Mouse (Mus musculus) cerebellum, postnatal 10 days (tissue): Measurements from ENCODE around the gene Apobr.
A peak's percentile ranks its signal among the peaks of the same experiment; 100 is the strongest.

ENCODE experiments used
- DNase-seq, 2 experiments: peaks; one replicate each; pipeline ENCODE4 v3.0.0; 2021; ENCODE audit warnings: mixed read lengths in 2 of 2

Apobr gene

DNA sequence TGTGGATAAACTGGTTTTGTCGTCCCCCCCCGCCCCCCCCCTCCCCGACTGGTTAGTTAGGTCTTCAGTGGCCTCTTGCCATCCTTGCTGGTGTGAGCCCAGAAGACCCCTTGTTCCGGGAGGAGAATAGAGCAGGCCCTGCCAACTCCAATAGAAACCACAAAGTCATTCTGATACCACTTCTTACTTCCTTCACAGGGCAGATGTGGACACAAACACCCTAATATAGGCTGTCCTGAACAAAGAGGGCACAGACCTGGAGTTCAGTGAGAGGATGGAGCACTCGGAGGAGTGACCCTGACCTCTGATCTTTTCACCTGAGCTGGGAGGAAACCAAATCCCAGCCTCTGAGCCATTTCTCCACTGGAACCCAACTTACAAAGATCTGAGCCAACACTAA, 17.2 kb downstream of the Apobr start:
- no peak for DNase-seq

DNA sequence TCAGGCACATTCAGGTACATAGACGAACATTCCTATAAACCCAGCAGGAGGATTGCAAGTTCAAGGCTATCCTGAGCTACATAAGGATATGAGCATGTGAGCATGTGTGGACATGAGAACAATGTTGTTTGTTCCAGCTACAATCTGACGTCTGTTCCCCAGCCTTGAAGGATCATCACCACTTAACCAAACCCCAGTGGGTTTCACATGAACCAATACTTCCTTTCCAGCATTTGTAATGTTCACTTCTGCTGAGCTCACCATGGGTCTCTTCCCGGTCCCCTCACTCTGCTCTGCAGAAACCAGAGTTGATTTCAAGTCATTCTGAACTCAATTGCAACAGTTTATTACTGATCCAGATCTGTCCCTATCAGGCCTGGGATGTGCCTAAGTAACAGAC, 17.9 kb downstream of the Apobr start:
- no peak for DNase-seq

DNA sequence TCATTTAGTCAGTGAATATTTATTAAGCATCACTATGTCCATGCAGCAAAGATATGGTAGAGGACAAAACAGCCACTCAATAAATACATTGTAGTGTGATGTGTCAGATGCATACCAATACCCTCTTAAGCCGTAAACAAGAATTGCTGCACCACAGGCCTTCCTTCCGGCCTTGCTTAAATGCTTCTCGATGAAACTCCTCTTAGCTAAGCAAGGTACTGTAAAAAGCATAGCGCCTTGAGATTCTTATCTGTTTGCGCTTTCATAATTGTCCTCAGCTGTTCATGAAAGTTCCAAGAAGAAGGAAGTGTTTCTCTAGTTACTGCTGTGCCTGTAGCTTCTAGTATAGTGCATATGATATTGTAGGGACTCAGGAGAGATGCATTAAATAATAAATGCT, 21.9 kb downstream of the Apobr start:
- DNase-seq, result no peak

DNA sequence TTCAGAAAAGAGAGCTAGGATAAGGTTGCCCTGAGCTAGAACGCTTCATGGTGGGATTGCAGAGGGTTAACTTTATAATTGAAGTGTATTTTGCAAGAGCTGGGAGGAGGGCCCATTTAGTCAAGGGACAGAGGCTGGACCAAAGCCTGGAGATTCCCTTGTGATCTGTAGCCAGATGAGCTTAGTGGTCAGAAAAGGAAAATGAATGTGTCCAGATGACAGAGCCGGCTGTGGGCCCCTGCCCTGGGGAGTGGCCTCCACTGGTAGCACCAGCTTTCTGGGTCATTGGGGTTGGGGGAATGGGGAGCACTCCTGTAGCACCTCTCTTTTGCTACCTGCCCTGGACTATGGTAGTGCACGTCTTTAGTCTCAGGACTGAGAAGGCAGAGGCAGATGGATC, 22.3 kb downstream of the Apobr start:
- DNase-seq, result no peak

DNA sequence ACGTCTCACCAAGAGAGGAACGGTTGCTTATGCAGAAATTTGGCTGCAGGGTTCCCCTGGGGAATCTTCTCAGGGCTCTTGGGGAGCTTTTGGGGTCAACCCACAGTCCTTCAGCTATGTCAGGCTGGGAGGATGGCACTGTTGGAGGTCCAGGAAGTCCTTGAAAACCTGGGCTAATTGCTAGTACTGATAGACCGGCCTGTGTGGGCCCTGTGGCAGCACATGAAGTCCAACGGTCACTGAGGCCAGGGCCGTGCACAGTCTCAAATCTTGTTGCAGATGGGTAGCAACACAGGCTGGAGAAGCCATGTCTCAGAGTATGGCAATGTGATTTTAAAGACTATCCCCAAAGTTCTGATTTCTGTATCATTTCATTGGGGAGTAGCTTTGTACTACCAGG, 23.1 kb downstream of the Apobr start:
- no peak for DNase-seq

DNA sequence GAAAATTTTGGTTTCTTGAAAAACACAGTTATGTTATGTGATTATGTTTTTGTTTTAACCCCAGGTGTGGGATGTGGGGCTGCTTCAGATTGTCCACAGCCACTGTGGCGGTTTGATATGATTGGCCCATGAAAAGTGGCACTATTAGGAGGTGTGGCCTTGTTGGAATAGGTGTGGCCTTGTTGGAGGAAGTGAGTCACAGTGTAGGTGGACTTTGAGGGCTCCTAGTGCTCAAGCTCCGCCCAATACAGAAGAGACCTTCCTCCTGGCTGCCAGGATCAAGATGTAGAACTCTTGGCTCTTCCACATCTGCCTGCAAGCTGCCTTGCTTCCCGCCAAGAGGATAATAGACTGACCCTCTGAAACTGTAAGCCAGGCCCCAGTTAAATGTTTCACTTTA, 28.0 kb downstream of the Apobr start:
- DNase-seq, result no peak

DNA sequence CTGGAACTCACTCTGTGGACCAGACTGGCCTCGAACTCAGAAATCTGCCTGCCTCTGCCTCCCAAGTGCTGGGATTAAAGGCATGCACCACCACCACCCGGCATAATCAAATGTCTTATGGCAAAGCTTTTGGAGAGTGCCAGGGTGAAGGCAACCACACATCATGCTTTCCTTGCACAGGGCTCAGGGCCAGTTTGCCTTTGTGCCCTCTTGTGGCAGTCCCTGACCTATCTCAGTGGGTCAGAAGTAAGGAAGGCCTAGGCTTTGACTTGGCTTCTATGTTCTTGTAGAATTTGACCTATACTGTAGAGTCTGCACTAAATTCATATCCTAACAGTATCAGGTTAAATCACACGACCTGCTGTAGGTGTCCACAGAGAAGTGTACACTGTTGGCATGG, 32.0 kb downstream of the Apobr start:
- DNase-seq, result no peak

DNA sequence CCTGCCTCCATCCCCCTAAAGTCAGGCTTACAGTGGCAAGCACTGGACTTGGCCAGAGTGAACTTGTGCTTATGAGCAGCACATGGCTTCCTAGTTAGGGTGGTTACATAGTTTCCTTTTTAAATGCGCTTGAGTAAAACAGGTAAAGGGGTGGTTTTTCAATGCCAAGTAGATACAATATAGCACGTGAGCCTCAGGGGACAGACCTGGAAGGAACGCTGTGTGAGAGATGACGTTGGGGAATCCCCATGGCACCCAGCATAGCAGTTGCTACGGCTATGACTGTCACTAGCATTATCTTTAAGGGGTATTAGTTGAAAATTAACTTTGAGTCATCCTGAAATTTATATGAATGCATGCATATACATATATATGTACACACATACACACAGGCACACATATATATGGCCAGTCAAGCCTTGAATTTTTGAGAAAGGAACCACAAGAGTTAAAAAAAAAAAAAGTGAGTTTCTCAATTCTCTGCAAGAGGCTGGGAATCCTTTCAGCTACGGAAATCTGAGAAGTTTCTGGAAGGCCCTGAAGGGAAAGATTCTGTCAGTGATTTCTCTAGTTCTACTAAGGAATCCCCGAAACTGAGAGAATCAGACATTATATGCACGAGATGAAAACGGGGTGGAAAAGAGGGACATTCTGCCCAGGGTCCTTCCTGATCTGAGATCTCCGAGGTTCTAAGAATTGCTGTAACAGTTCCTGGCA, 35.0 kb downstream of the Apobr start:
- no peak for DNase-seq

DNA sequence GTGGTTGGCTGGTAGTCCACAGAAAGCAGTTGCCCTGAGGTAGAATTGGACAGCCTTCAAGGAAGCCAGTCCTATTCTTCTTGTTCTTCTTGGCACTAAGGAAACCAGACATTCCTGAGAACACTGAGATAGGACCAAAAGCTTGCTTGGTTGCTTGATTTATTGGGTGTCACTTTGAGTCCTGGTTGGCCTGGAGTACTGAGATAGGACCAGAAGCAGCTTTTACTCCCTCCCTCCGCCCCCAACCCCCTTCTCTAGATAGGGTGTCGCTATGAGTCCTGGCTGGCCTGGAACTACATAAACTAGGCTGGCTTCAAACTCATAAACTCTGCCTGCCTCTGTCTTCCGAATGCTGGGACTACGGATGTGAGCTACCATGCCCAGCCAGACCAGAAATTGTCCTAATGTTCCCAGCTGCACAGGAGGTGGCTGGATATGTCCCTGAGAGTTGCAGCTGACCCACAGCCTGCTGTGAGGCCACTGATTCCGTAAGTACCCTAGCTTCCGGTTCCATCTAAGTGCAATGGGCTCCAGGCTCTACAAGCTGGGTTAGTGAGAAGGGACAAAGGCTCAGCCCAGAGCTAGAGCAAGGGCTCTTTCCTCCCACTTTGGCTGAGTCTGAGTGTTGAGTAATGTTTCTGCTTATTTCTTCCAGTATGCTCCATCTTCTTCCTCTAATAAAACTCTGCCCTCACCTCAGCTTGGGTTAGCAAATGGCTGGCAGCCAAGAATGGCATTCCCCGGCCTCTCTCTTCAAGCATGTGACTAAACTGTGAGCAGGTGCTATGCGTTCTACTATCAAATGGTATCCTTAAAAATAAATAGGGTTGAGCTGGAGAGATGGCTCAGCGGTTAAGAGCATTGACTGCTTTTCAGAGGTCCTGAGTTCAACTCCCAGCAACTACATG, 37.0 kb downstream of the Apobr start:
- DNase-seq, result no peak

DNA sequence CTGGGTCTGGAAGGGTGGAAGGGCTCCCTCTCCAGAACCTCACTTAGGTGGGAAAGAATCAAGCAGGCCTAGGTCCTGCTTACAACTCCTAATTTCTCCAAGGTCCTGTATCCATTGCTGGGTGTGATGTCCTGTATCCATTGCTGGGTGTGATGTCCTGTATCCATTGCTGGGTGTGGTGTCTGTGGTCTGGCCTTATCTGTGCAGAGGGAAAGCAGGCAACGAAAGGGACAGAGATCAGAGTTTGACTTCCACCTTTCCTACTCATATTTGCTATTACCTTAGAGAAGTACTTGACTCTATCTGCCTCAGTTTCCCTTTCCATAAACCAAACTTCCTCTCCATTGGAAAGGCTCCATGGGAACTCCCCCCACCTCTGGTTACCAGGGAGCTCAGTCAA, 38.6 kb downstream of the Apobr start:
- no peak for DNase-seq

DNA sequence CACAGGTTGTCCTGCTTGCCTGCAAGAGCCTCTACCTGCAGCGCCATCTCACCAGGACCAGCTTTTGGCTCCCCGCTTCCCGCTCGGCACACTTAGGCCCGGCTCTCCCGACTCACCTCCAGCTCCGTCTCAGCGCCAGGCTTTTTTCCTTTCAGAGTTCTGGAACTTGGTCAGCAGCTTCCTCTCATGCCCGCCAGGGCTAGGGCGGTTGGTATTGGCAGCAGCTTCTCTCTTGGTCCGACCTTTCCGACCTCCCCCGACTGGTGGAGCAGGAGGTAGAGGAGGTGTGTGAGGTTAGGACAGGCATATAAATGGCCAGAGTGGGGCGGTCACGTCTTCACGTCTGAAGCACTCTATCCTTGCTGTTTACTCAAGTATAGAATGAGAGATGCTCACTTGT, 40.0 kb downstream of the Apobr start:
- DNase-seq, result peak in 1 of 2 experiments; percentile 11

DNA sequence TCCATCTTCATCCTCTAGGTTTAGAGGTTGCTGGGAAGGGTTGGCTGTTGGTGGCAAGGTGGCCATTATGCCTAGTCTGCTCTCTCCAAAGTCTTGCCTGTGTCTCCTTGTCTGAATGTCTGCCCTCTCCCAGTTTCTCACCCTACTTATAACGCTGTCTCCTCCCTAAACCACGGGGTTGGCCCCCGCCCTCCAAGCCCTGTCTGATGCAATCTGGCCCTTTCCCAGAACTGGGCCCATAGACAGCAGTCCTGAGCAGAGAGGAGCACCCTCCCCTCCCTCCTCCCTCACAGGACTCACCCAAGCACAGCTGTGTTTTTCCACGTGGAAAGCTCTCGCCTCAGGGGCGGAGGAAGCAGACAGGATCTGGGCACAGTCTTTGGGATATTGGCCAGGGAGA, 40.6 kb downstream of the Apobr start:
- DNase-seq, result peak; percentile 46 to 47

DNA sequence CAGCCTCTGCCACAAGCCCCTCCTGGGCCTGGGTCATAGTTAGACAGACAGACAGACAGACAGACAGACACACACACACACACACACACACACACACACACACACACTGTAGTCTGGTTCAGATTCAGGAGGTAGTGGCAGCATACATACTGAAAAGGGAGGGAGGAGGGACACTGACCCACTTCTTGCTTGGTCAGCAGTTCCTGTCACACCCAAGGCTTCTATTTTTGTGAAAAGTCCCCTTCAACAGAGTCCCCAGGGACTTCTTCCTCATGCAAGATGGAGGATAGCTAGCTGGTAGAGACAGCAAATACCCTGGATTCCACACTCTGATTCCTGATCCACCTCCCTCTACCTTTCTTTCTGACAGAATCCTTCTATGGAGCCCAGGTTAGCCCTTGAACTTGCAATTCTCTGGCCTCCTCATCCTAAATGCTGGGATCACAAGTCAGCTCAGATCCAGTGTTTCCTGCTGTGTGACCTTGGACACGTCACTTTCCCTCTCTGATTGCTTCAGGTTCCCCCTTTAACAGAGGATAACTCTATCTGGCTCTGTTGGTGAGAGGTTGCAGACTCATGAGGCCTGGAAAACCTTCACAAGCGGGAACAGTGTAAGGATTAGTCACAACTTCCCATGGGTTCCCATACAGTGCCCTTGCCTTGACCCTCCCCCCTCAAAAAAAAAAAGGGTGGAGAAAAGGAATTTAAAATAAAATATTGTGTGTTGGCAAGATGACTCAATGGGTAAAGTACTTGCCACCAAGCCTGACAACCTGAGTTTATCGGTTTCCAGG, 41.3 kb downstream of the Apobr start:
- no peak for DNase-seq

DNA sequence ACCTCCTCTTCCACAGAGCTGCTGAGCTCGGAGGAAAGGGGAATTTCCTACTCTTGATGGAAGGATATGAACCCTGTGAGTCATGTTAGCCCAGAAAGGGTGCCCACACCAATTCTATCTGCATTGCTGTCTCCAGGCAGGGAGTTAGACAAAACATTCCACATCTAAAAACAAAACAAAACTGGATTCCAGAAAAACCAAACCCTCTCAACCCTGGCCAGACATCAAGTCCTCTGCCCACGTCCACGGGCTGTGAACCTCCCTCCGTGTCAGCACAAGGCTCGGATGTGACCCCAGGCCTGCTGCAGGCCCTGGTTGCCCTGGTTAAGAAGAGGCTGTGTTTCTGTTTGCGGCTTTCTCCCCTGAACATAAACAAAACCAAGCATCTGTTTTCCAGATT, 43.4 kb downstream of the Apobr start:
- DNase-seq, result no peak

DNA sequence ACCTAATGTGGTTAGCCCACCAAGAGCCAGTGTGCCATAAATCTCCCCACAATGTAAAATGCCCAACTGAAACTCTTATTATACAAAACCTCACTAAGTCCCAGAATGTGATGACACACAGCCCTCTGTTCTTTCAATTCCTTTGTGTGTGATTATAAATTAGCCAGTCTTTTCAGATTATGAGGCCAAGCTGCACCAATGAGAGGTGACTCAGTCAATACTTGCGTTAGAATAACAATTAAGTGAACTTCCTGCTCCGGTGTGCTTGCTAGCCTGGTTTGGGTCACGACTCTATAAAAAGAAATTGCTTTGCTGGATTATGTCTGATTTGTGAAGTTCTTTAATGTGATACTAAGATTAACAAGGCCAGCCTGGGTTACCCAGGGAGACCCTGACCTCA, 45.2 kb downstream of the Apobr start:
- no peak for DNase-seq

DNA sequence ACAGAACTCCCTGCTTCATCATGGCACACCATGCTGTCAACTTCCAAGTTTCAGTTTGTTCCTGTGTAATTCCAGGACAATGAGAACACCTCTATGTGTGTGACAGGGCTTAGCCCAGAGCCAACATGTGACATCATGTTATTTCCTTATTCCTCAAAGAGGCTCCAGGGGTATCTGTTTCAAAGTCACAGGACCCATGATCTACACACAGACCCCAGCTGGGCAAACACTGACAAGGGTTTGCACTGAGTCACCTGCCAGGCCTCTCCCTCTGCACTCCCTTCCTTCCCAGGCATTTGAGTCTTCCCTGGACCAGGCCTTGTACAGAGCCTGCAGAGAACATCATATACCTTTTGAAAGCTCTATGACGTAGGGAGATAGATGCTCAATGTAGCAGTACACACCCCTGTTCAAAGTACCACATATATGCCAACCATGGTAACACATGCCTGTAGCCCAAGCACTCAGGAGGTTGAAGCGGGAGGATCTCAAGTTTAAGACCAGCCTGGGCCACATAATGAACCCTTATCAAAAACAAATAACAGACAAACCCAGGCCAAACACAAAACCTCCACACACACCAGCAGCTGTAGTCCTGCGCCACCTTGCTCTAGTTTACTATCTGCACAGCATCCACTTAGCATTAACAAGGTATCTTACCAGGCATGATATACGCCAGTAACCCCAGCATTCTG, 46.2 kb downstream of the Apobr start, which contains the start of gene Nupr1:
Gene Nupr1, minus strand, starts transcription at position 38 of the 695 bp plus-strand sequence.
- DNase-seq, result no peak

DNA sequence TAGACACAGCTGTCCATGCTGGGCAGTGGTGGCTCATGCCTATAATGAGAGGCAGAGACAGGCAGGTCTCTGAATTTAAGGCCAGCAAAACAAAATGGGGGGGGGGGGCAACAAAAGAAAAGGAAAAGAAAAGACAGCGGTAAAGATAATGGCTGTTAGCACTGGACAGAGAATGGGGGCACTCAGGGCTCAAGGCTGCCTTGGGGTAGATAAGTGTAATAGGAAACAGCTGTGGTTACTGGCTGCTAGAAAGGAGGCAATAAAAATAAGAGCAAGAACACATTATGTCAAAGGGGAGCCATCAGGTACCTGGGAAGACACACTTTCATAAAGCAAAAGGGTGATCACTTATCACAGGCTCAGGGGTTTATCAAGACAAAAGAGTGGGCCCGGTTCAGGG, 47.7 kb downstream of the Apobr start:
- no peak for DNase-seq

DNA sequence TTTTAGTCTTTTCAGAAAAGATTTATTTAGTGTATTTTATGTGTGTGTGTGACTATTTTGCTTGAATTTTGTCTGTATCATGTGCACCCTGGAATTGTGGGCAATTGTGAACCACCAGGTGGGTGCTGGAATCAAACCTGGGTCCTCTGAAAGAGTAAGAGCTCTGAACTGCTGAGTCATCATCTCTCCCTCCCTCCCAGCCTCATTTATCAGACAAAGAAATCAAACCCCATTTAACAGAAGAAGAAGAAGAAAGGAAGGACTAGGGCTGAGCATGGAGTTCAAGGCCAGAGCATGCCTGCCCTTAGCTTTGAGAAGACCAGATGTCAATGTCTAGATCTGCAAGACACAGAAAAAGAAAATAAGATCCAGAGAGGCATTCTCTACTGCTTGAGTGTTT, 50.6 kb downstream of the Apobr start:
- DNase-seq, result no peak

DNA sequence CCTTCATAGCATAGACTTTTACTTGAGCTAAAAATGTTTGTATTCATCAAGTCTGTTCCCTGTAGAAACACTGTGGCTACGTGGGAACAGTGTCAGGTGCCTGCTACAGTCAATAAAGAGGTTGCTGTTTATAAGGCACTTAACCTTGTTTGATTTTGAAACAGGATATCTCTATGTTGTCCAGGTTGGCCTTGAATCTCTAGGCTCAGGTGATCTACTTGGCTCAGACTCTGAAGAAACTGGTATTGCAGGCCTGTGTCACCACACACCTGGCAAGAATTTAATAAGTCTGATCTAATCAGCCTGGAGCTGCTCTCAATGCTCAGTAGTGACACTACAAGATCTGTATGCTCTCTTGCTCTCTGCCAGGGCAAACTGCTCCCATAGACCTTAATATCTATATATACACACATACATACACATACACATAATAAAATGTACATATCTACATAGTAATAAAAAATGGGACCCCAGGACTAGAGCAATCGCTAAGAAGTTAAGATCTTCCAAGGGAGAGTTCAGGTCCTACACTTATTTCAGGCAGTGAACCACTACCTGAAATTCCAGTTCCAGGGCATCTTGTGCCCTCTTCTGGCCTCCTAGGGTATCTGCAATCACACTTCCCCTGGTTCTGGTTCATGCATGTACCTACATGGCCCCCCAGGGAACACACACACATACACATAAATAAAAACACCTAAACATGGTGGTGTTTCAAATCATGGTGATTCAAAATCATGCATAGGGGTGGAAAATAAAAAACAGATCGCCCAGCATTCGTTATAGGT, 52.2 kb downstream of the Apobr start:
- peak; percentile 50 to 56 for DNase-seq
